Mouse (Mus musculus) heart, embryonic 15.5 days (tissue): ENCODE measurements around the gene Znrd1as. TPM values are rescaled to one million over a fixed set of nuclear protein-coding genes. Genes with fewer than 3 reads are reported as not detected.
A peak's percentile ranks its signal among the peaks of the same experiment; 100 is the strongest.

Source experiments
- ATAC-seq: fragments of 200-750 bp; cut with Nextera tagmentation; replicated peaks from 2 replicates; pipeline ENCODE4 v1.8.0; 2017; ENCODE audit warnings: low read depth, moderate TSS enrichment; ENCODE audit not compliant: insufficient number of reproducible peaks, insufficient read depth, low FRiP score
- H3K27ac ChIP-seq: fragments of 300-500 bp; sonication (generic); 2 replicates; pipeline ENCODE4 v1.5.1; 2015; ENCODE audit warnings: mild to moderate bottlenecking, inconsistent platforms
- H3K27me3 ChIP-seq: fragments of 300-500 bp; sonication (generic); 2 replicates; pipeline ENCODE4 v1.6.1; 2015; ENCODE audit warnings: inconsistent platforms
- H3K36me3 ChIP-seq: fragments of 300-500 bp; sonication (generic); 2 replicates; pipeline ENCODE4 v1.6.1; 2015; ENCODE audit warnings: mild to moderate bottlenecking, inconsistent platforms
- H3K4me1 ChIP-seq: fragments of 300-500 bp; sonication (generic); replicated peaks from 2 replicates; pipeline ENCODE4 v1.6.1; 2015; ENCODE audit warnings: inconsistent platforms
- H3K4me2 ChIP-seq: fragments of 300-500 bp; sonication (generic); 2 replicates; pipeline ENCODE4 v1.6.1; 2015; ENCODE audit warnings: inconsistent platforms, mild to moderate bottlenecking, moderate library complexity
- H3K4me3 ChIP-seq: fragments of 300-500 bp; sonication (generic); 2 replicates; pipeline ENCODE4 v1.5.1; 2015; ENCODE audit warnings: mild to moderate bottlenecking, inconsistent platforms
- H3K9ac ChIP-seq: fragments of 300-500 bp; sonication (generic); 2 replicates; pipeline ENCODE4 v1.6.1; 2015; ENCODE audit warnings: mild to moderate bottlenecking, inconsistent platforms
- H3K9me3 ChIP-seq: fragments of 300-500 bp; sonication (generic); replicated peaks from 2 replicates; pipeline ENCODE4 v1.6.1; 2016; ENCODE audit warnings: inconsistent platforms
- WGBS: fragments of 180-500 bp; shearing (Covaris S2); methylation state at CpG from one replicate; pipeline ENCODE4 v1.1.7; 2015; ENCODE audit warnings: mixed read lengths; 5-methylcytosine and 5-hydroxymethylcytosine counted together
- polyA plus RNA-seq: library from polyadenylated mRNA; unstranded; fragments of >200 nt; fragmentation: Nextera tagmentation; extraction: Ambion mirVana; gene quantifications from 2 replicates; pipeline ENCODE4 v1.2.1, GENCODE M21; 2015

Znrd1as gene
- polyA plus RNA-seq = 6.2 and 7.4 TPM in 2 replicates

GRCm38 (mm10) chr17:36957999-36958743 is at the start of gene Znrd1as, which contains the start of gene Znrd1:
TSS of gene Znrd1as (plus strand) at chr17:36958592.
TSS of gene Znrd1 (minus strand) at chr17:36958559.
- Histone ChIP-seq H3K4me2 (peak within 1 kb of the TSS; percentile 83), H3K36me3 (peaks cover 16% of the 10 kb centered on the region), H3K27ac (peak within 1 kb of the TSS; percentile 87), H3K27me3 (no peaks in the 10 kb centered on the region), H3K4me1 (peaks cover 14% of the 10 kb centered on the region), H3K9ac (peak within 1 kb of the TSS; percentile 79), H3K9me3 (no peaks in the 10 kb centered on the region), H3K4me3 (peak within 1 kb of the TSS; percentile 76)
- under 1% methylated on average over 46 of the region's 46 CpGs for WGBS
- peak; percentile 96 for ATAC-seq

- no peak for ATAC-seq
- Histone ChIP-seq H3K9me3 (no peaks in the 10 kb centered on the region), H3K4me1 (no peaks in the 10 kb centered on the region), H3K4me2 (no peak overlapping the region), H3K27ac (no peak overlapping the region), H3K36me3 (no peaks in the 10 kb centered on the region), H3K27me3 (0 out of 2 replicates have a peak, but pooled peaks cover 12% of the 10 kb centered on the region), H3K4me3 (no peak overlapping the region), H3K9ac (no peak overlapping the region)
- WGBS = 45% methylated on average over 4 of the region's 4 CpGs
These were observed 48.6 kb upstream of the Znrd1as start for GRCm38 (mm10) chr17:36909802-36910201.

GRCm38 (mm10) chr17:36912031-36912430 is 46.4 kb upstream of the Znrd1as start:
- Histone ChIP-seq H3K27ac (no peak overlapping the region), H3K9me3 (no peaks in the 10 kb centered on the region), H3K4me1 (no peaks in the 10 kb centered on the region), H3K36me3 (no peaks in the 10 kb centered on the region), H3K27me3 (0 out of 2 replicates have a peak, but pooled peaks cover 12% of the 10 kb centered on the region), H3K4me2 (no peak overlapping the region), H3K9ac (no peak overlapping the region), H3K4me3 (no peak overlapping the region)
- WGBS = 68% methylated on average over 2 of the region's 2 CpGs
- no peak for ATAC-seq

GRCm38 (mm10) chr17:36914108-36914507 is 44.3 kb upstream of the Znrd1as start:
- WGBS = 14% methylated on average over 2 of the region's 2 CpGs
- no peak overlapping the region for H3K27ac ChIP-seq
- H3K4me1 ChIP-seq = no peaks in the 10 kb centered on the region
- H3K27me3 ChIP-seq = 0 out of 2 replicates have a peak, but pooled peaks cover 13% of the 10 kb centered on the region
- no peak overlapping the region for H3K9ac ChIP-seq
- H3K4me2 ChIP-seq = no peak overlapping the region
- no peak overlapping the region for H3K4me3 ChIP-seq
- ATAC-seq = no peak
- no peaks in the 10 kb centered on the region for H3K36me3 ChIP-seq
- no peaks in the 10 kb centered on the region for H3K9me3 ChIP-seq

GRCm38 (mm10) chr17:36915076-36915475 is 43.3 kb upstream of the Znrd1as start:
- Histone ChIP-seq H3K4me3 (no peak overlapping the region), H3K4me1 (no peaks in the 10 kb centered on the region), H3K36me3 (no peaks in the 10 kb centered on the region), H3K27me3 (0 out of 2 replicates have a peak, but pooled peaks cover 7% of the 10 kb centered on the region), H3K27ac (no peak overlapping the region), H3K9me3 (no peaks in the 10 kb centered on the region), H3K4me2 (no peak overlapping the region), H3K9ac (no peak overlapping the region)
- ATAC-seq = no peak
- 11% methylated on average over 9 of the region's 9 CpGs for WGBS

GRCm38 (mm10) chr17:36920239-36920638 is 38.2 kb upstream of the Znrd1as start:
- Histone ChIP-seq H3K27me3 (peaks cover 6% of the 10 kb centered on the region; the same call in 1 of the 2 replicates), H3K27ac (no peak overlapping the region), H3K9ac (no peak overlapping the region), H3K9me3 (no peaks in the 10 kb centered on the region), H3K4me2 (no peak overlapping the region), H3K4me3 (no peak overlapping the region), H3K4me1 (no peaks in the 10 kb centered on the region), H3K36me3 (no peaks in the 10 kb centered on the region)
- no peak for ATAC-seq
- 41% methylated on average over 15 of the region's 15 CpGs for WGBS

GRCm38 (mm10) chr17:36922715-36923114 is 35.7 kb upstream of the Znrd1as start:
- Histone ChIP-seq H3K9ac (no peak overlapping the region), H3K4me3 (no peak overlapping the region), H3K27ac (no peak overlapping the region), H3K4me1 (no peaks in the 10 kb centered on the region), H3K9me3 (no peaks in the 10 kb centered on the region), H3K36me3 (no peaks in the 10 kb centered on the region), H3K4me2 (no peak overlapping the region), H3K27me3 (peaks cover 3% of the 10 kb centered on the region; the same call in 1 of the 2 replicates)
- 80% methylated on average over 4 of the region's 4 CpGs for WGBS
- ATAC-seq = no peak

- no peak overlapping the region for H3K9ac ChIP-seq
- no peaks in the 10 kb centered on the region for H3K4me1 ChIP-seq
- no peaks in the 10 kb centered on the region for H3K36me3 ChIP-seq
- ATAC-seq = no peak
- no peak overlapping the region for H3K4me3 ChIP-seq
- WGBS = 52% methylated on average over 4 of the region's 4 CpGs
- no peak overlapping the region for H3K4me2 ChIP-seq
- H3K27me3 ChIP-seq = peaks cover 3% of the 10 kb centered on the region; the same call in 1 of the 2 replicates
- H3K9me3 ChIP-seq = no peaks in the 10 kb centered on the region
- no peak overlapping the region for H3K27ac ChIP-seq
These were observed 34.9 kb upstream of the Znrd1as start for GRCm38 (mm10) chr17:36923491-36923890.

- 0 out of 2 replicates have a peak, but pooled peaks cover 3% of the 10 kb centered on the region for H3K27me3 ChIP-seq
- no peak for ATAC-seq
- H3K4me2 ChIP-seq = no peak overlapping the region
- no peak overlapping the region for H3K9ac ChIP-seq
- H3K36me3 ChIP-seq = no peaks in the 10 kb centered on the region
- H3K4me3 ChIP-seq = no peak overlapping the region
- H3K4me1 ChIP-seq = peaks cover 4% of the 10 kb centered on the region
- H3K27ac ChIP-seq = no peak overlapping the region
- H3K9me3 ChIP-seq = no peaks in the 10 kb centered on the region
- WGBS = 32% methylated on average over 10 of the region's 10 CpGs
These were observed 30.8 kb upstream of the Znrd1as start for GRCm38 (mm10) chr17:36927496-36928120.

- no peak overlapping the region for H3K27ac ChIP-seq
- peaks cover 4% of the 10 kb centered on the region for H3K4me1 ChIP-seq
- H3K36me3 ChIP-seq = no peaks in the 10 kb centered on the region
- WGBS = 72% methylated on average over 12 of the region's 12 CpGs
- H3K9me3 ChIP-seq = no peaks in the 10 kb centered on the region
- ATAC-seq = no peak
- no peaks in the 10 kb centered on the region; the same call in 1 of the 2 replicates for H3K27me3 ChIP-seq
- H3K4me3 ChIP-seq = no peak overlapping the region
- no peak overlapping the region for H3K4me2 ChIP-seq
- no peak overlapping the region for H3K9ac ChIP-seq
These were observed 29.0 kb upstream of the Znrd1as start for GRCm38 (mm10) chr17:36929236-36929932.

GRCm38 (mm10) chr17:36930233-36930632 is 28.2 kb upstream of the Znrd1as start:
- no peaks in the 10 kb centered on the region; the same call in 1 of the 2 replicates for H3K27me3 ChIP-seq
- 50% methylated on average over 6 of the region's 6 CpGs for WGBS
- H3K4me3 ChIP-seq = no peak overlapping the region
- H3K27ac ChIP-seq = no peak overlapping the region
- H3K9me3 ChIP-seq = no peaks in the 10 kb centered on the region
- ATAC-seq = no peak
- H3K4me1 ChIP-seq = peaks cover 4% of the 10 kb centered on the region
- no peak overlapping the region for H3K4me2 ChIP-seq
- no peak overlapping the region for H3K9ac ChIP-seq
- H3K36me3 ChIP-seq = no peaks in the 10 kb centered on the region
